Mouse (Mus musculus): ENCODE data around the gene Gm49368.

- TF ChIP-seq CTCF (IDR thresholded peaks at IDR 0.05; ENCODE audit: control insufficient read depth, insufficient read depth, low read length), result no peak
- no peak for TF ChIP-seq POLR2A (IDR thresholded peaks at IDR 0.05; ENCODE audit: borderline replicate concordance, control insufficient read depth, low read depth, low read length)
Observed at GRCm38 (mm10) chr7:128100742-128101357, 38.4 kb downstream of the Gm49368 start.
